Mouse (Mus musculus) erythroblast, embryonic 14.5 days (primary cell): ENCODE measurements around the gene Kank3. TPM values are rescaled to one million over a fixed set of nuclear protein-coding genes. Genes with fewer than 3 reads are reported as not detected.
A peak's percentile ranks its signal among the peaks of the same experiment; 100 is the strongest.

Experiments
- H3K27me3 ChIP-seq: 2 replicates; pipeline ENCODE4 v1.6.1; 2012; ENCODE audit warnings: inconsistent platforms; ENCODE audit not compliant: control insufficient read depth
- H3K36me3 ChIP-seq: 2 replicates; pipeline ENCODE4 v1.6.1; 2012; ENCODE audit warnings: mild to moderate bottlenecking, inconsistent platforms; ENCODE audit not compliant: control insufficient read depth
- H3K4me1 ChIP-seq: 2 replicates; pipeline ENCODE4 v1.6.1; 2012; ENCODE audit warnings: inconsistent platforms; ENCODE audit not compliant: control insufficient read depth
- H3K4me3 ChIP-seq: replicated peaks from 2 replicates; pipeline ENCODE3; 2012; ENCODE audit warnings: moderate library complexity, mild to moderate bottlenecking, inconsistent platforms
- H3K9me3 ChIP-seq: 2 replicates; pipeline ENCODE4 v1.6.1; 2012; ENCODE audit warnings: low read length, inconsistent platforms, mixed read lengths; ENCODE audit not compliant: control insufficient read depth
- GATA1 ChIP-seq: IDR thresholded peaks from 2 replicates; pipeline ENCODE4 v1.6.1; 2012; ENCODE audit warnings: low read length, inconsistent platforms, mixed read lengths
- TAL1 ChIP-seq: IDR thresholded peaks from 3 replicates; pipeline ENCODE4 v1.6.1; 2012; ENCODE audit warnings: low read length, inconsistent platforms, mixed read lengths
- polyA plus RNA-seq: library from polyadenylated mRNA; stranded (reverse); fragments of >175 nt; gene quantifications from 2 replicates; pipeline ENCODE4 v1.2.3, GENCODE M21; 2012

Kank3 gene
- polyA plus RNA-seq, 1 experiment = 0.03 TPM

DNA sequence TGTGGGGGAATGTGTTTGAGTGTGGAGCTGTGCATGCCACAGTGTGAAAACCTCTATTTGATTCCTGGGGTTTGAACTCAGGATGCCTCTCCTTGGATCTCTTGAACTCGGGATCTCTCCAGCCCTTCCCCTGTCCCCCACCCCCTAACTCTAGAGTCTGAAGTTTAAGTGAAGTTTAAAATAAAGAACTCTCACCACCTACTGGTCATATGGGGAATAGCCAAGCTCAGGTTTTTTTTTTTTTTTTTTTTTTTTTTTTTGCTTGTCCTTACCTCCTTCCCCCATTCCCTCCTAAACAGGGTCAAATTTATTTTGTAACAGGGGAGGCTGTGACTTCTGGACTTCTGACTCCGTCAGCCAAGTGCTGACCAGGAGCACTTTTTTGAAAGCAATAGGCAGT lies 8.1 kb upstream of the Kank3 start:
- Histone ChIP-seq H3K9me3 (no peaks in the 10 kb centered on the region), H3K36me3 (no peaks in the 10 kb centered on the region), H3K4me1 (peaks cover 8% of the 10 kb centered on the region), H3K4me3 (no peak overlapping the region), H3K27me3 (peaks cover 3% of the 10 kb centered on the region; the same call in 1 of the 2 replicates)
- TF ChIP-seq TAL1 = no peak
- no peak for TF ChIP-seq GATA1

DNA sequence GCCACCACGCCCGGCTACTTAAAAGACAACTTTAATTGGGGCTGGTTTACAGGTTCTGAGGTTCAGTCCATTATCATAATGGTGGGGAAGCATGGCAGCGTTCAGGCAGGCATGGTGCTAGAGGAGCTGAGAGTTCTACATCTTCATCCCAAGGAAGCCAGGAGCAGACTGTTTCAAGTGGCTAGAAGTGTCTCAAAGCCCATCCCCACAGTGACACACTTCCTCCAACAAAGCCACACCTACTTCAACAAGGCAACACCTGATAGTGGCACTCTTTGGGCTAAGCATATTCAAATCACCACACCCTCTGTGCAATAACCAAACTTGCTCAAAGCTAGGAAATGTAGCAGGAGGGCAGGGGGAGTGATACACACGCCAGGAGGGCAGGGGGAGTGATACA lies 6.1 kb upstream of the Kank3 start:
- Histone ChIP-seq H3K4me1 (peaks cover 8% of the 10 kb centered on the region), H3K9me3 (no peaks in the 10 kb centered on the region), H3K4me3 (no peak overlapping the region), H3K36me3 (no peaks in the 10 kb centered on the region), H3K27me3 (peaks cover 11% of the 10 kb centered on the region)
- TF ChIP-seq TAL1 (no peak), GATA1 (no peak)

GRCm38 (mm10) chr17:33804745-33805144 lies 5.6 kb upstream of the Kank3 start:
- Histone ChIP-seq H3K4me1 (peaks cover 8% of the 10 kb centered on the region), H3K4me3 (no peak overlapping the region), H3K9me3 (no peaks in the 10 kb centered on the region), H3K27me3 (peaks cover 15% of the 10 kb centered on the region), H3K36me3 (no peaks in the 10 kb centered on the region)
- TF ChIP-seq GATA1 = no peak
- TF ChIP-seq TAL1 = no peak

DNA sequence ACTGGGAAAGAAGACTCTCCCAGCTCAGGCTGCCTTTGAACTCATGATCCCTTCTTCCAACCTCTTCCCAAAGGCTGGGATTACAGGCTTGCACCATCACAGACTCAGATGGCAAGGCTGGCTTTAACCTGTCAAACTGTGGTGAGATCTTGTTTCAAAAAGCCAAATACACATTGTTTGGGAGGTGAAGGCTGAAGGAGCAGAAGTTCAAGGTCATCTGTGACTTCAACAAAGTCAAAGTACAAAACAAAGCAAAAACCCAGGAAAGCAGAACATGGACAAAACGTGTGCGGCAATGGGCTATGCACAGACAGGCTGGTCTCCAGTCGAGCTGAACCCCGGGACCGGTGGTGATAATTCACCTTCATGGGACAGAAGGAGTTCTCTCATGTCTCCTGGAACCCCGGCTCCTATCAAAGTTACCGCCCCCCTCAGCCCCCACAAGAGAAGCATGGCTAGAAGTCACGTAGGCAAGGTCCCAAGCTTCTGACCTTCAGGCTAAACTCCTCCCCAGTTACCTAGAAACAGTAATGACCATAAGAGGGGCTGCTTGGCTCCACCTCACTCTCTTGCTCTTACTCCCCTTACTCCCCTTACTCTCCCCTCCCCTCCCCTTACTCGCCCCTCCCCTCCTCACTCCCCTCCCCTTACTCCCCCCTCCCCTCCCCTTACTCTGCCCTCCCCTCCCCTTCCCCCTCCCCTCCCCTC lies 3.0 kb upstream of the Kank3 start:
- no peak for TF ChIP-seq GATA1
- no peak for TF ChIP-seq TAL1
- no peaks in the 10 kb centered on the region for H3K36me3 ChIP-seq
- H3K27me3 ChIP-seq = peaks cover 33% of the 10 kb centered on the region
- H3K4me1 ChIP-seq = peaks cover 23% of the 10 kb centered on the region
- H3K9me3 ChIP-seq = no peaks in the 10 kb centered on the region
- H3K4me3 ChIP-seq = no peak overlapping the region

DNA sequence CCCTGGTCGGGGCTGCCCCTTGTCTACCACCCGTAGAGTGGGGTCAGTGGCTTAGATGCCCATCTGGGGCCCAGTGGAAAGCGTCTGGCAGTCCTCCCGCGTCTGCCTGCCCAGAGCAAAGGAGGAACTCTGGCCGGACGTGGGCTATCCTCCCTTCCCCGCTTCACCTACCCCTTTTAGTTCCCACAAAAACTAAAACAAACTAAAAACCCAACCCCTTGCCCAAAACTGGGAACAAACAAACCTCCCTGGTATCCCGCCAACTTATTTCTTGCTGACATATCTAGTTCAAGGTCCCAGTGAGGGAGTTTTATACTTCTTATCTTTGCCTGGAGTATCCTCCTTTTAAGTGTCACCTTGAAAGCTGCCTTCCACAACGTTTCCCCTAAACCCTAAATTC lies 2.1 kb upstream of the Kank3 start:
- Histone ChIP-seq H3K27me3 (peaks cover 39% of the 10 kb centered on the region), H3K4me3 (no peak overlapping the region), H3K36me3 (no peaks in the 10 kb centered on the region), H3K4me1 (peaks cover 23% of the 10 kb centered on the region), H3K9me3 (no peaks in the 10 kb centered on the region)
- TF ChIP-seq TAL1 (no peak), GATA1 (no peak)

GRCm38 (mm10) chr17:33811142-33811516 lies 810 bp downstream of the Kank3 start:
- peaks cover 47% of the 10 kb centered on the region for H3K27me3 ChIP-seq
- no peak overlapping the region for H3K4me3 ChIP-seq
- TF ChIP-seq GATA1 = no peak
- TF ChIP-seq TAL1 = no peak
- no peaks in the 10 kb centered on the region for H3K9me3 ChIP-seq
- no peaks in the 10 kb centered on the region for H3K36me3 ChIP-seq
- peaks cover 15% of the 10 kb centered on the region for H3K4me1 ChIP-seq

GRCm38 (mm10) chr17:33812475-33812874 lies 2.2 kb downstream of the Kank3 start:
- Histone ChIP-seq H3K9me3 (no peaks in the 10 kb centered on the region), H3K36me3 (no peaks in the 10 kb centered on the region), H3K4me1 (peaks cover 25% of the 10 kb centered on the region), H3K4me3 (no peak overlapping the region), H3K27me3 (peaks cover 47% of the 10 kb centered on the region)
- TF ChIP-seq TAL1 (no peak), GATA1 (no peak)

- H3K4me1 ChIP-seq = peaks cover 30% of the 10 kb centered on the region
- H3K36me3 ChIP-seq = peaks cover 1% of the 10 kb centered on the region
- H3K4me3 ChIP-seq = no peak overlapping the region
- peaks cover 47% of the 10 kb centered on the region for H3K27me3 ChIP-seq
- TF ChIP-seq TAL1 = no peak
- TF ChIP-seq GATA1 = no peak
- H3K9me3 ChIP-seq = no peaks in the 10 kb centered on the region
These were observed 2.7 kb downstream of the Kank3 start for GRCm38 (mm10) chr17:33812990-33813389.

DNA sequence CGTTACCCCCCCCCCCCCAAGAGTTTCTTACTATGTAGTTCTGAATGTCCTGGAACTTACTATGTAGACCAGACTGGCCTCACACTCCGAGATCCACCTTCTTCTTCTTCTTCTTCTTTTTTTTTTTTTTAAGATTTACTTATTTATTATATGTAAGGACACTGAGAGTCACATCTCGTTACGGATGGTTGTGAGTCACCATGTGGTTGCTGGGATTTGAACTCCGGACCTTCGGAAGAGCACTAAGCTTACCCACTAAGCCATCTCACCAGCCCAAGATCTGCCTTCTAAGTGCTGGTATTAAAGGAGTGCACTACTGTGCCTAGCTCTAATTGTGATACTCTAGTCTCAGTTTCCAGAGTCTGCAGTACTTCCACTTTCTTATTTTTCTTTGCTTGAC lies 5.1 kb downstream of the Kank3 start:
- Histone ChIP-seq H3K9me3 (no peaks in the 10 kb centered on the region), H3K27me3 (peaks cover 31% of the 10 kb centered on the region), H3K4me1 (peaks cover 38% of the 10 kb centered on the region), H3K4me3 (no peak overlapping the region), H3K36me3 (peaks cover 25% of the 10 kb centered on the region)
- TF ChIP-seq GATA1 (no peak), TAL1 (no peak)

- TF ChIP-seq TAL1 (no peak), GATA1 (no peak)
- Histone ChIP-seq H3K4me3 (peak overlapping the region; percentile 83), H3K36me3 (peaks cover 37% of the 10 kb centered on the region), H3K4me1 (peaks cover 30% of the 10 kb centered on the region), H3K9me3 (no peaks in the 10 kb centered on the region), H3K27me3 (peaks cover 19% of the 10 kb centered on the region)
These were observed 6.3 kb downstream of the Kank3 start for GRCm38 (mm10) chr17:33816612-33817011.
